Mouse (Mus musculus) frontal cortex, postnatal 10 days (tissue): ENCODE measurements around the gene Slc6a17.

Experiments
- DNase-seq, 2 experiments: peaks; one replicate each; pipeline ENCODE4 v3.0.0; 2022; ENCODE audit warnings: low spot score in 2 of 2, mixed read lengths in 1 of 2

Slc6a17 gene

DNA sequence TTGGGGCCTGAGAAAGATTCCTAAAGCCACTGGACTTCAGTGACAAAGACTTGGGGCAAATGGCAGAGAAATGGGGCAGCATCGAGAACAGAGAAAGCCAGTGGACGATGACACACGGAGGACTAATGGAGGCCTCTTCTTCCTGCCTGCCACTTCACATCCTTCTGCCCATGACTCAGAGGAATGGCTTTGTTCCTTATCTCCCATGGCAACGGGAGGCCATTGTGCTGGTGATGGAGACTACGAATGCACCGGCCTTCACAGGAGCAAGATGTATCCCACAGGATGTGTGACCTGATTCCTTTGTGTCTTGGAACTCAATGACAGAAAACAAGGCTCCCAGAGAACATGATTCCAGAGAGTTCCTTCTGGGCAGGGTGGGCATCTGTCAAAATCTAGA, 6.7 kb upstream of the Slc6a17 start:
- no peak for DNase-seq

DNA sequence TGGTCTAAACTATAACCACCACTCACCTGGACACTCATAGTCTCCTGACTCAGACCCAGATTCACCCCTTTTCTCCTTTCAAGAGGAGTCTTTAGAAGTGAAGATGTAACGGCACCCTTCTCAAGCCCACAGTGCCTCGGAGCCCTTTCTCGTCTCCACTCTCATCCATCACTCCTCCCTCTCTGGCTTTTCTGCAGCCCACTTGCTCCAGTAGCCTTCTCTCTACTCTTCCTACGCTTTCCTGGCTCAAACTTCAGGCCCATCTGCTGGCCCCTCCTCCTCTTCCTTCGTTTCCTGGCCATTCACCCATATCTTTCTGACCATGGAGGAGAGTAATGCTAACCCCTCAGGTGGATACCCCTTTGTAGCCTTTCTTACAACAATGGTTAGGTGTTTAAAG, 3.1 kb upstream of the Slc6a17 start:
- DNase-seq, result no peak

DNA sequence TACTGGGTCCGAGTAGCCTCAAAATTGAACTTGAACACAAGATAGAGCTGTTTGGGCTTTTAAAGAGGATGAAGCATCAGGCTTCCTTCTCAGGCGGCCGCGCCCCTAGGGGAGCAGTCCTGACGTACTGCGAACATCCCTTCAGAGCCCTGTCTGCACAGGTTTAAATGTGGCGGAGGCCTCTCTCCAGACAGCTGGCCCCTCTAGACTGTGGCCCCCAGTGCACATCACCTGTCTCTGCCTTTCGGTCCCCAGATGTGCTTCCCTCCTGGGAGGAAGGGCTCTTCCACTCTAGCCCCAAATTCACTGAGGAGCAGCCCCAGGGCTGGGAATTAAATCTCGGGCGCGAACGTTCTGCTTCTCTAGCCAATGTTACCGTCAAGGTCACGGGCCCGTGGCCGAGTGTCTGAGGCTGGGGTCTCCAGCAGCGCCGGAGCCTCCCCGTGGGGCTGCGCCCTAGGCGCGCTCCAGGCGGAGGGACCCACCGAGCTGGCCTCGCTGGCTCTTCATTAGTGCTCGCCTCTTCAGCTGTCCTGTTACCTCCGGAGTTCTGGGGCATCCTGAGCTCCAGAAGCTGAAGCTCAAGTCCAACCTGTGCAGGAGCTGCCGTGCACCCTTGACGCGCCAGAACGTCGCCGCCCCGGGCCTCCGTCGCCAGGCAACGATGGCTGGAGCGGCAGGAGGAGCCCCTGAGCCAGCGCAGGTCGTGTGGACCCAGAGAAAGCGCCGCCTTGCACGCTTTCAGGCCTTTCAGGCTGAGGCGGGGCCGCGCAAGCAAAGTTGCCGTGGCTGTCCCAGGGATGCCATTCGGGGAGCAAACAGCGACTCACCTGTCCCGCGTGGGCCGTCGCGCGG, 815 bp downstream of the Slc6a17 start:
- DNase-seq, result no peak

DNA sequence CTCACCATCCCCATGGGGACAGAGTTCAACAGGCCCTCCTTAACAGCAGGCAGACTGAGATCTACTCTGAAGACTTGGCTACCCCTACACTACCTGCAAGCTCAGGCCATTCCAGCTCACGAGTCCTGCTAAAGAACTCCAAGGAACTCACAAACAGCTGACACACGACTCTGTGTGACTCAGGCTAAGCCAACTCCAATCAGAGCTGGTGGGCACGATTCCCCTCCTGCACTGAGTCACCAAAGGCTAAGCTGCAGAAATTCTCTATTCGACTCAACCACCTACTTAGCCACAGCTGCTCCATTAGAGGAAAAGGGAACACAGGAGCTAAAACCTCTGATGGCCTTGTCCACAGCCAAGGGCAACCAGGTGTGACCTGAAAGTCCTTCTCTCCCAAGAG, 1.8 kb downstream of the Slc6a17 start:
- no peak for DNase-seq

DNA sequence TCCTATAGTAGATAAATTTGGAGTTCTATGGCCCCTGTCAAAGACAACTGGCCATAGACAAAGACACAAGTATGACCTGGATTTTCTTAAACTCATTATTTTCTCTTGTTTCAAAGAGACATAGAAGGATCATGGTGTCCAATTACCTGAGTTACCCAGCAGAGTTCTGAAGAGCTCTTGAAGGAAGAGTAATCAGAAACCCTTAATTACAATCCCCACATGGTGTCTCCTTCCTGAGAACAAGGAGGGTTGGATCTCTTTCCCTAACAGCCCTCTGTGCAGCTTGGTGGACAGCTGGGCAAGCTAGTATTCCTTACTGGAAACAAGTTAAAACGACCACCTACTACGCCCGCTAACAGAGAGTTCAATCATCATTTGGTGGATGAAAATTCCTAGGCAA, 6.4 kb downstream of the Slc6a17 start:
- no peak for DNase-seq

DNA sequence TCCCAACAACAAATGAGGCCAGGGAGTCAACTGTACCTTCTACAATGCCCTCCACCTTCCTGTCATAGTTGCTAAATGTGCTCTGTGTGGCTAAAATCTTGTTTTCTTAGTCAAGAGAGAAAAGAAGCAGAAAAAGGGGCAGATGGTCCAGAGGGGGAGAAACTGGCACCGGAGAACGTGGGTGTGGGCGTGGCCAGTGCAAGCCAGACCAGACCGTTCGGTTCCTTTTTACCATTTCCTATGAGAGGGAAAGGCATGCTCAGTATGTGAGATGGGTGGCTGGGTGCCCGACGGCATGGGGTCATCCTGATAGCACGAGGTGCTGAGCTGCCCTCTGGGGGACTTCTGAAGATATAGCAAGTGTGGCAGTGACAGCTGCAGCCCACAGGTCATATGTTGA, 9.1 kb downstream of the Slc6a17 start:
- DNase-seq, result no peak

DNA sequence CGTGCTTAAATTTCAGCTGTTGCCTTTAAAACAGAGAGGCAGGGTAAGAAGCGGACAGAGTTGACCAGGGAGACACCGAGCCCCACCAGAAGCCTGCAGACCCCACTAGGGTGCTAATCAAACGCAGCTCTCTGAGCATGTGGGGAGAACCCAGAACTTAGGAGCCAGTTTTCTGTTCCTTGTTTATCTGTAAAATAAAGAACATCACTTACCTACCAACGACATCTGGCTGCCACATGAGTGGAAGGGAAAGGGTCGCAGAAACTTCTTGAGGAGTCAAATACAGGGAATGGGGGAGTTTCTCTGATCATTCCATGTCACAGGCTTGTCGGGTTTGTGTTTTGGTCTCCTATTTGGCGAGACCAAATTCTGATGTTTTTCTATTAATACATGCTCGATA, 9.9 kb downstream of the Slc6a17 start:
- no peak for DNase-seq

DNA sequence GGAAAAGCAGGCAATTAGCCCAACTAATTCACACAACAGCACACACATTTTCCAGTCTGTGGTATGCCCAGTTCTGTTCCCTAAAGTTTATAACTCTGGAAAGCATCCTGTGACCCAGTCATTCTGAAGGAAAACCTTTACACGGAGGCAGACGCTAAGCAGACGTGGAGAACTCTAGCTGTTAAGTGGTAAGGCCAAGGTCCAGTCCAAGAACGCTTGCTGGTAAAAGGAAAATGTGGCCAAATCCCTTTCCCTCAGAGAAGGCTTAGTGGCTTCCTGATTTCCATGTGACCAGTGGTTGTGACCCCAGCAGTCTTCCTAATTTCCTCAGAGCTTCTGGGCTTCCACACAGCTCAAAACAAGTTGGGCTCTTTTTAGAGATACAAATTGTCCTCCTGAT, 11.3 kb downstream of the Slc6a17 start:
- no peak for DNase-seq

DNA sequence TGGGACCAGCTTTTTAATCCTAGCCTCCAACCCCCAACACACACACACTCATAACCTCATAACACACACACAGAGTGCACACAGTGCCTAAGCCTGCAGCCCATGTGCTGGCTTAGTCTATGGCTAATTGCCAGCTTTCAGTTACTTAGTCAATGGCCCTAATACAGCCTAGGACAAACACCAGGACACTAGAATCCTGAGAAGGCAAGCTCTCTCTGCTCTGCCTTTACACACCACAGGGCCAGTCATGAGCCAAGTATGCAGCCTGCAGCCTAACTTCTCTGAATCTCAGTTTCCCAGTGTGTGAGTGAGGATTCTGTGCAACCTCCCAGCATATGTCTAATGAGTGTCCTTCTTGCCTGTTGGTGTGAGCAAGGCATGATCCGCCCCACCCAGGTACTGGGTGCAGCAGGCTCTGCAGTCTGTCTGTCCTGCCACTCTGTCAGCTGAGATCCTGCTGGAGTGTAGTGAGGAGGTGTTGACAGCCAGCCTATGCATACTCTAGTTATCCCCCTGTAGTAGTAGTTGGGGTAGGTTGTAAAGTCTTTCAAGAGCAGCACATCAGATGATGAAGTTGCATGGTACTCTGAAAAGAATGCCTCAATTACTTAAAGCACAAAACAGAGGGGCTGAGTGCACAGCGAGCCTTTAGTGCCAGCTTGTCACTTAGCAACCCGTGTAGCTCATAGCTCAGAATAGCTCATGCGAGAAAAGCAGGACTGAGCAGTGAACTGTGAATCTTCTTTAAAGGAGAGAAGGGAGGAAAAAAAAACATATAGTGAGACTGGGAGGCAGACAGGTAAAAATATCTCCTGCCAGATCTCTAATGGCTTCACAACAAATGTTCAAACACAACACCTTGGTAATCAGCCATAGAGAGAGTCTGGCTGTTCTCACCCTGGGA, 12.1 kb downstream of the Slc6a17 start:
- no peak for DNase-seq

DNA sequence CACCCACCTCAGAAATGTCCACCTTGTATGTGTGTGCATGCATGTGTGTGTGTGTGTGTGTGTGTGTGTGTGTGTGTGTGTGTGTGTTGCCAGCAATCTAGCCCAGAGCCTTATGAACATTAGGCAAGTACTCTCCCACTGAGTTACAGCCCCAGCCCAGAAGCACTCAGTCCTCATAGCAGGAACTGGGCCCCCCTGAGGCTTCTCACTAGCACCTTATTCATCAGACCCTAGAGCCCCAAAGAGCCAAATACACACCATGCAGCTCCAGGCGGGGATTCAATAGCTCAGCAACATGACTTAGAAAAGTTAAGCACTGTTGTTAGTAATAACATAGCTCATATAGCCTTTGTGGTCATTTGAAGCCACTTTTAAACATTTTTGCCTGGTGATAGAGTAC, 13.3 kb downstream of the Slc6a17 start:
- DNase-seq, result no peak

DNA sequence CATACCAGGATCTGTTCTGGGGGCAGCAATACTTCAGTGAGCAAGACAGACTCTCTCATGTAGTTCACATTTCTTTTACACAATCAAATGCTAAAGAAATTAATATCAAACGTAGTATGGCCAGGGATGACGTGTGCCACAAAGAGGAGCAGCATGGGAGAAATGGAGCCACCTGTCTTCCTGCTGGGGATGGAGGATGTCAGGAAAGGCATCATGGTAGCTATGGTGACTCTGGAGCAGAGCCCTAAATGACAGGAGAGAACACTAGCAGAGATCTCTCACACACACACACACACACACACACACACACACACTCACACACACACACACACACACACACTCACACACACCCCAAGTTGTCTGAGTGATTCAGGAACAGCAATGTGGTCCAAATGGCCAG, 14.1 kb downstream of the Slc6a17 start:
- DNase-seq, result no peak

DNA sequence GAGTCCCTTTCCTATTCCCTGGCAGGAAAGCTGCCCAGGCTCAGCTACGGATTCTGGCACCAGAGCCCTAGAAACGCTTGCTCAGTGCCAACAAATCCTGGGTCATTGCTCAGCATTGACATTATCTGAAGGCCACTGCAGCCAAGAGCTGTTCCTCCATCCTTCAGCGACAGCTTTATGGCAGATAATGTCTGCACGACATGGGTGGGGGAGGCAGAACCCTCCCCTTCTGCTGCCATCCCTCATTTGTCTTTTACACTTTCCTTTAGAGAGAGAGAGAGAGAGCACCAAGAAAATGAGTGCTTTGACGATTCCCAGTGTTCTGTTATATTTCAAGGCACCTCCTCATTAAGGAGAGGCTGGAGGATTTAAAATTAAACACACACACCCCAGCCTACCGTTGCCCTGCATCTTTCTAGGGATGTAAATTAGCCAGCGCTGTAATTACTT, 16.1 kb downstream of the Slc6a17 start:
- DNase-seq, result no peak

DNA sequence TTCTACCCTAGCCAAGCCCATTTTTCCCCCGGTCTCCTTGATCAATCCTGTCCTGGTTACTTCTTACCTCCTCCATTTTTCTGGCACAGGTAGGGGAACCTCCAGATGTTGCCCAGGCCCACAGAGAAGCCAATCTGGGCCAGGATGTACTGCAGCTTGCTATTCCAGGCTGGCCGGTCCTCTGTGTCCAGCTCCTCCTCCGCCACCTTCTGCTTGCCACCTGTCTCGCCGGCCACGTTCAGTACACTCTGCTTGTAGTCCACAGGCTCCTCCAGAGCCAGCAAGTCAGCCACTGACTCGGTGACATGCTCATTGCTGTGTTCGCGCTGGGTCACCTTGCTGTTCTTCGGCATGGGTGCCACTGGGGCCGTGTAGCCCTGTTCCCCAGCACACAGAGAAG, 17.5 kb downstream of the Slc6a17 start:
- DNase-seq, result no peak

DNA sequence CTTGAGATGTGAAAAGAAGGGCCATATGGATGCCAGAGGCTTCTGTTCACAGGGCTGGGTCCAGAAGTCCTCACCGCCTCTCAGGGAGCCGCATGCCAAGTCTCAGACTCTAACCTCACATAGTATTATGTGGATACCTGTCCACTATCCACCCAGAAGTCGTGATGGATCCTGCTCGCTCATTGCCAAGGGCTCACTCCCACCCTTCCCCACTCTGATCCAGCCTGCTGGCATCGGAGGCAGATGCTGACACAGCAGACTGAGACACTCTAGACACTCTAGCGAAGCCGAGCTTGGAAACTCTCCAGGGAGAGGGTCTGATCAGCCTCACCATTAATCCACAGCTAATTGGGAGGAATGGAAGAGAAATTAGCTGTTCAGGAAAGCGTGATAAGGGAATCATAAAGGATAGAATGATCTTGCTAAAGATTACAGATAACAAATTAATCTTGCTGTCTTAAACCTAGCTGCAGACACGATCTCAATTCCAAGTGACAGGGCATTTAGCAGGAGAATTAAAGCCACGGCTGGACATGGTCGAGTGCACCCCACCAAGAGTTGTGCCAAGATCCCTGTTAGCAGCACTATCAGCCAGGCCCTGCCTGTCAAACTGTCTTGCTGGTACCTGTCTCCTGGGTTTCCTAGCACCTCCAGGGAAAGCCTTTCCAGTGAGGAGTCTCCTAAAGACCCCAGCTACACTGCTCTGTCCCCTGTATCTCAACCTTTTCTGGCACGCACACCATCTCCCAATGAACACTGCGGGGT, 21.6 kb downstream of the Slc6a17 start:
- no peak for DNase-seq

DNA sequence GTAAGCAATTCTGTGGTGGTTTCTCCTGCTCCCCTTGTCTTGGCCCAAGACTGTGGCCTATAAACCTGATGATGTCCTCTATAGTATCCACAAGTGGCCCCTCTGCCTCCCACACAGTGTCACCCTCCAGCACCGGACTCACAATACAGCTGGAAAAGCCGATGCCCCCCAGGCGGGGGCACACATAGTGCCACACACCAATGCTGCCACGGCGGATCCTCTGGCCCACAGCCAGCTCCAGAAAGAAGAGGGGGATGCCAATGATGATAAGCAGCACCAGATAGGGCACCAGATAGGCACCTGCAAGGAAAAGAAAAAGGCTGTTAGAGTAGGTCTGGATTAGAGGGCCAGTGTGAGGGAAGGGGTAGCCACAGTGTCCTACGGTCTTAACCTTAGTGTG, 22.3 kb downstream of the Slc6a17 start:
- DNase-seq, result no peak

DNA sequence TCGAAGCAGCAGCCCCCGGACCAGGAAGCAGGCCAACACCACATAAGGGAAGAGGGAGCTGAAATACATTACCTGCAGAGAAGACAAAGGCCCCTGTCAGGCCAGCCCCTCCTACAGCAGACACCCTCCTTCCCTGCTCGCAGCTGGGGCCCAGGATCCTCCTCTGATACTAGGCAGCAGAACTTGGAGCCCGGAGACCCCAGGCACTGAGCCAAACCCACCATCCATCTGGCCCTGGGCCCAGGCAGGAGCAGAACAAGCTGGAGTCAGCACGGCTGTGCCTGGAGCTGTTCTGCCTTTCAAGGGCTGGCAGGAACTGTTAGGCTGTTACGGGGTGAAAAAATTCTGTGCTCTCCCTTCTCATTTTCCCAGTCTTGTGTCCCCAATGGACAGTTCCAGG, 26.4 kb downstream of the Slc6a17 start:
- peak; percentile 84 to 86 for DNase-seq

DNA sequence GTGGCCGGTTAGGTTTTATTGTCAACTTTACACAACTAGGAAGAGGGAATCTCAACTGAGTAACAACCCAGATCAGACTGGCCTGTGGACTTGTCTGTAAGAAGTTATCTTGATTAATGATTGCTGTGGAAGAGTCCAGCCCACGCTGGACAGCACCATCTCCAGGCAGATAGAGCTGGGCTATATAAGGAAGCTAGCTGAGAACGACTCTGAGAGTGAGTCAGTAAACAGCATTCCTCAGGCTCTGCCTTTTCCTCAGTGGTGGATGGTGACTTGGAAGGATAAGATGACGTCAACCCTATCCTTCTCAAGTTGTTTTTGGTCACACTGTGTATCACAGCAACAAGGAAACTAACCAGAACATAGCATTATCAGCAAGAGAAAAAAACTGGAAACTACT, 29.2 kb downstream of the Slc6a17 start:
- DNase-seq, result no peak

DNA sequence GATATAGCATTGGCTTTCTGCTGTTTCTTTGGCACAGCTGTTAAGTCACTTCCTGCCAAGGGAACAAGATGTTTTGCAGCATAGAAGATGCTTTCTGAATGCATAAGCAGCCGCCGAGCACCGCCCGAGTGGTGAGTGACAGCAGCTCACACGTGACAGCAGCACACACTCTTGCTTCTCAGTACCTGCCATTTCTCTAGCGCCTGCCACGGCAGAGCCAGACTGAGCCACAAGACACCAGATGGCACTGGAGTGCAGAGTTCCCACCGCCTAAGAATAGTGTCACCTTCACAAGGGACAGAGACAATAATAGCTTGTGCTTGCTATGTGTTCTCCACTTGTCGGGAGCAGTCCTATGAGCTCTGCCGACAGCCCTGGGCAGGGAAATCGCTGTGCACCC, 34.5 kb downstream of the Slc6a17 start:
- peak; percentile 60 to 70 for DNase-seq

DNA sequence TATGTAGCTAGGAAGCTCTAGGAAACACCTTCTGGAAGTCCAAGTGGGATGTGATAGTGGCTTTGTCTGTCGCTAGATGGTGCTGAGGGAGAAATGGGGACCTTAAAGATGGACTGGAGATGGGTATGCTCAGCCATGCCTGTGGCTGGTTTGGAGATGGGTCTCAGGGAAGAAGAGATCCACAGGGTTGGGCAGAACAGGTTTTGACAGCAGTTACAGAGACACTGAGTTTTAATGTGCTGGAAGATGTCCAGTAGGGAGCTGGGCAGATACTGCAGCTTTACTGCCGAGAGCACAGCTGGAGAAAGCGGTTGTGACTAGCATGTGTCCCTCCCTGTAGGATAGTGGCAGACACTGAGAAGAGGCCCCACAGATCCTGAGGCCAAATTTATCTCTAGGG, 37.2 kb downstream of the Slc6a17 start:
- DNase-seq, result no peak

DNA sequence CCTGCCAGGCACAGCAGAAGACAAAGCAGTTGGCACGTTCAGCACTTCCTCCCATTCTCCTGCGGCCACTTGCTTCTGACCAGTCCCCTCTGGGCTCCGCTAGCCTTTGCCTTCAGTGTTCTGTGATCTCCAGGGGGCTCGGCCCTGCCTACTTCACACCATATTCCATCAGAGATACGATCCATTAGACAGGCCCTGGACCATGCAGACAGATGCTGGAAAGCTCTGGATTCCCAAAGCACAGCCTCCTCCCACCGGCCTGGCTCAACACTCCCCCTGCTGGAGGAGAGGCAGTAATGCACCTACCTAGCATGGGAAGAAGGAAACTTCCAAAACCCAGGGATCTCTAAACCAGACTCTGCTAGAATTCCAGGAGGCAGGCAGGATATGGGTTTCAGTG, 45.6 kb downstream of the Slc6a17 start:
- peak in 1 of 2 experiments; percentile 47 for DNase-seq

DNA sequence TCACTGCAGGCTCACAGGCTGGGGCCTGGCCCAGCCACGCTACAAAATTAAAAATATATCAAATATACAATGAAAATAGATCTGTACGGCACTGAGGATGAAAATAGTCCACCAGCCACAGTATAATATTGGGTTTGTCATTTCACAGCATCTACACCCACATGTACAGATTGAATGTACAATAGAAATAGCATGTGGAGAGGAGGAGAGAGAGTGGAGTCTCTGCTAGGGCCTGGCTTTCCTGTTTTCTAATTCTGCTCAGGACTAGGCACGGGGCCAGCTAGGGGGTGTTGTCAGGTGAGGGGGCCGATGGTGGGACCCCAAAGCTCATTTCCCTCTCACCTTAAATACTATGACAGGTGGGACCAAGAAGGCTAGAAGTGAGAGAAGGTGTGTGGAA, 48.8 kb downstream of the Slc6a17 start:
- no peak for DNase-seq

DNA sequence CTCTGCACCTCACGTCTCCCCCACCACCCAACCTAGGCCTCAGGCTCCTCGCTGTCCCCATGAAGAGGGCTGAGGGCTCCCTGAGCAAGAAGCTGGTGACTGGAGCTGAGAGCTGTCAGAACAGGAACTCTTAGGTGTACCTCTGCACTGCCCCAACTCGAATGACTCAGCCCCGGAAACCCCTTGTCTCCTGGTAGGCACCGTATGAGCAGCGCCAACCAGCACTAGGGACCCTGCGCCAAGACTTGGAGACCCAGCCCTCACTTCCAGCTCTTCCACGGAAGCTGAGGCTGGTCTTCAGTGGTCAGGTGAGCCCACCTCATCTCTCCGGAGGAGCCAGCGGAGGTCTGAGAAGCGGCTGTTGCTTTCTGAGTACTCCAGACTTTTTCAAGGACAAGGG, 49.7 kb downstream of the Slc6a17 start:
- no peak for DNase-seq
